Mouse (Mus musculus) embryonic stem cell, embryonic (primary cell): ENCODE measurements around the gene Hist1h4a.

Source experiments
- CTCF ChIA-PET, 4 experiments: fragments of 300-600 bp in 2 of 4; fragments of 350-600 bp in 2 of 4; sonication (Branson Sonifier 250); formaldehyde crosslinking; loops; one replicate each; lab custom pipeline; 2022; ENCODE audit warnings: inconsistent platforms in 2 of 4; lab: Charles Lee
- POLR2A ChIA-PET, 4 experiments: fragments of 300-600 bp in 2 of 4; fragments of 350-600 bp in 2 of 4; sonication (Branson Sonifier 250); formaldehyde crosslinking; loops; one replicate each; lab custom pipeline; 2022; ENCODE audit warnings: antibody characterized with exemption in 4 of 4, inconsistent platforms in 1 of 4; lab: Charles Lee

The Hist1h4a gene

GRCm38 (mm10) chr13:23740256-23740840 is 20.7 kb downstream of the Hist1h4a start:
- POLR2A ChIA-PET = interaction anchor here (0.5 to 44.4 kb wide), 100 partner anchors 2 to 1987 kb away, joined by 3 to 2331 read pairs (median 7); partner anchors contain the start of genes Hist1h1a (in 4 of the 4), Hist1h2ac (in 4 of the 4), Hist1h2bc (in 4 of the 4) and Hist1h3a (in 4 of the 4)
- CTCF ChIA-PET = interaction anchor here in 2 of 4 experiments (1.0 to 3.0 kb wide), 4 partner anchors 11 to 43 kb away, joined by 3 to 11 read pairs (median 3); partner anchors contain the start of genes Hist1h2ab (in 1 of the 2), Hist1h3b (in 1 of the 2) and Hist1h4c (in 1 of the 2)

GRCm38 (mm10) chr13:23739922-23740252 is 21.1 kb downstream of the Hist1h4a start:
- ChIA-PET POLR2A (interaction anchor here (0.5 to 44.4 kb wide), 114 partner anchors 2 to 1986 kb away, joined by 3 to 2331 read pairs (median 6); partner anchors contain the start of genes Hist1h1a (in 4 of the 4), Hist1h2ab (in 4 of the 4), Hist1h2bc (in 4 of the 4) and Hist1h2be (in 4 of the 4)), CTCF (interaction anchor here in 2 of 4 experiments (1.0 to 3.0 kb wide), 4 partner anchors 10 to 43 kb away, joined by 3 to 11 read pairs (median 3); partner anchors contain the start of genes Hist1h2ab (in 1 of the 2), Hist1h3b (in 1 of the 2) and Hist1h4c (in 1 of the 2))

GRCm38 (mm10) chr13:23739069-23739921 is 21.7 kb downstream of the Hist1h4a start:
- CTCF ChIA-PET = interaction anchor here in 2 of 4 experiments (1.0 to 3.0 kb wide), 5 partner anchors 10 to 42 kb away, joined by 3 to 11 read pairs (median 3); partner anchors contain the start of genes Hist1h2ab (in 1 of the 2), Hist1h3b (in 1 of the 2) and Hist1h4c (in 1 of the 2)

GRCm38 (mm10) chr13:23738677-23739068 is 22.4 kb downstream of the Hist1h4a start, which contains the start of gene Hist1h1c:
Gene Hist1h1c, plus strand, starts transcription at chr13:23738808.
- CTCF ChIA-PET = interaction anchor here in 2 of 4 experiments (1.1 to 3.0 kb wide), 3 partner anchors 13 to 42 kb away, joined by 3 to 11 read pairs (median 3); partner anchors contain the start of genes Hist1h2ab (in 1 of the 2) and Hist1h3b (in 1 of the 2)
- POLR2A ChIA-PET = interaction anchor here (0.6 to 44.4 kb wide), 108 partner anchors 3 to 1985 kb away, joined by 3 to 2331 read pairs (median 6); partner anchors contain the start of genes Hist1h1a (in 4 of the 4), Hist1h2ab (in 4 of the 4), Hist1h2bc (in 4 of the 4) and Hist1h2be (in 4 of the 4)

More at GRCm38 (mm10) chr13:23739069-23739921, 21.7 kb downstream of the Hist1h4a start:
- POLR2A ChIA-PET = interaction anchor here (0.5 to 44.4 kb wide), 138 partner anchors 3 to 1986 kb away, joined by 3 to 2331 read pairs (median 5); partner anchors contain the start of genes Hist1h1a (in 4 of the 4), Hist1h2ab (in 4 of the 4), Hist1h2bc (in 4 of the 4) and Hist1h2be (in 4 of the 4)

- POLR2A ChIA-PET = interaction anchor here (0.5 to 44.4 kb wide), 88 partner anchors 4 to 1702 kb away, joined by 3 to 2331 read pairs (median 10); partner anchors contain the start of genes Hist1h1a (in 4 of the 4), Hist1h2ab (in 4 of the 4), Hist1h2bc (in 4 of the 4) and Hist1h2be (in 4 of the 4)
- CTCF ChIA-PET = interaction anchor here in 2 of 4 experiments (0.6 to 3.0 kb wide), 5 partner anchors 14 to 41 kb away, joined by 3 to 11 read pairs (median 4); partner anchors contain the start of genes Hist1h2ab (in 1 of the 2), Hist1h3b (in 1 of the 2) and Hist1h4c (in 1 of the 2)
Observed at GRCm38 (mm10) chr13:23738041-23738440, 23.0 kb downstream of the Hist1h4a start.

- ChIA-PET POLR2A (interaction anchor here (0.8 to 44.4 kb wide), 32 partner anchors 5 to 1694 kb away, joined by 3 to 2331 read pairs (median 31); partner anchors contain the start of genes Hist1h4c (in 4 of the 4), Hist1h1a (in 3 of the 4), Hist1h2ac (in 3 of the 4) and Hist1h2ae (in 3 of the 4)), CTCF (interaction anchor here in 1 of 4 experiments (1.0 to 2.1 kb wide), 2 partner anchors 15 to 39 kb away, joined by 4 to 5 read pairs; partner anchors contain the start of genes Hist1h3b and Hist1h4c)
Observed at GRCm38 (mm10) chr13:23737091-23737490, 23.9 kb downstream of the Hist1h4a start.

GRCm38 (mm10) chr13:23732156-23732804 is 28.8 kb downstream of the Hist1h4a start:
- ChIA-PET CTCF (interaction anchor here in 2 of 4 experiments (0.6 to 1.3 kb wide), 6 partner anchors 27 to 523 kb away, joined by 3 to 6 read pairs (median 4); no protein-coding TSS in a partner anchor), POLR2A (interaction anchor here (0.5 to 39.0 kb wide), 15 partner anchors 16 to 470 kb away, joined by 3 to 2331 read pairs (median 4); partner anchors contain the start of genes Hist1h3b (in 3 of the 4), Hist1h4c (in 3 of the 4), Hist1h1a (in 2 of the 4) and Hist1h2ab (in 2 of the 4))

- CTCF ChIA-PET = interaction anchor here in 3 of 4 experiments (0.6 to 1.3 kb wide), 3 partner anchors 18 to 31 kb away, joined by 3 to 4 read pairs (median 3); no protein-coding TSS in a partner anchor
Observed at GRCm38 (mm10) chr13:23730479-23730878, 30.6 kb downstream of the Hist1h4a start.

GRCm38 (mm10) chr13:23729706-23730105 is 31.3 kb downstream of the Hist1h4a start:
- CTCF ChIA-PET = interaction anchor here in 2 of 4 experiments (0.9 to 1.3 kb wide), 4 partner anchors 10 to 30 kb away, joined by 3 to 4 read pairs (median 3); no protein-coding TSS in a partner anchor
- POLR2A ChIA-PET = interaction anchor here in 3 of 4 experiments (0.6 to 39.0 kb wide), 18 partner anchors 9 to 1686 kb away, joined by 3 to 2331 read pairs (median 19); partner anchors contain the start of genes Hist1h1c (in 3 of the 3), Hist1h4c (in 3 of the 3), Hist1h1a (in 2 of the 3) and Hist1h2ab (in 2 of the 3)

More at GRCm38 (mm10) chr13:23730479-23730878, 30.6 kb downstream of the Hist1h4a start:
- POLR2A ChIA-PET = interaction anchor here in 3 of 4 experiments (1.0 to 39.0 kb wide), 11 partner anchors 8 to 49 kb away, joined by 3 to 2331 read pairs (median 32); partner anchors contain the start of genes Hist1h4c (in 3 of the 3), Hist1h1a (in 2 of the 3), Hist1h1c (in 2 of the 3) and Hist1h2ab (in 2 of the 3)

GRCm38 (mm10) chr13:23729192-23729525 is 31.9 kb downstream of the Hist1h4a start:
- POLR2A ChIA-PET = interaction anchor here in 3 of 4 experiments (0.6 to 39.0 kb wide), 18 partner anchors 9 to 1686 kb away, joined by 3 to 2331 read pairs (median 19); partner anchors contain the start of genes Hist1h1c (in 3 of the 3), Hist1h4c (in 3 of the 3), Hist1h1a (in 2 of the 3) and Hist1h2ab (in 2 of the 3)
- CTCF ChIA-PET = interaction anchor here in 3 of 4 experiments (0.6 to 1.2 kb wide), 4 partner anchors 11 to 353 kb away, joined by 3 to 7 read pairs (median 4); no protein-coding TSS in a partner anchor

GRCm38 (mm10) chr13:23728472-23729191 is 32.4 kb downstream of the Hist1h4a start:
- CTCF ChIA-PET = interaction anchor here in 3 of 4 experiments (0.6 to 1.2 kb wide), 3 partner anchors 27 to 353 kb away, joined by 4 to 7 read pairs (median 4); no protein-coding TSS in a partner anchor

GRCm38 (mm10) chr13:23725213-23725612 is 35.8 kb downstream of the Hist1h4a start:
- ChIA-PET CTCF (no interaction called here), POLR2A (interaction anchor here in 2 of 4 experiments (0.8 to 39.0 kb wide), 5 partner anchors 13 to 41 kb away, joined by 3 to 2331 read pairs (median 70); partner anchors contain the start of genes Hist1h1c (in 2 of the 2), Hist1h2ab (in 2 of the 2), Hist1h2bb (in 2 of the 2) and Hist1h3b (in 2 of the 2))

More at GRCm38 (mm10) chr13:23728472-23729191, 32.4 kb downstream of the Hist1h4a start:
- POLR2A ChIA-PET = interaction anchor here (0.6 to 39.0 kb wide), 24 partner anchors 9 to 1685 kb away, joined by 3 to 2331 read pairs (median 6); partner anchors contain the start of genes Hist1h1c (in 4 of the 4), Hist1h1a (in 3 of the 4), Hist1h4c (in 3 of the 4) and Hist1h2ab (in 2 of the 4)

GRCm38 (mm10) chr13:23724239-23724638 is 36.8 kb downstream of the Hist1h4a start:
- ChIA-PET POLR2A (interaction anchor here in 2 of 4 experiments (1.0 to 39.0 kb wide), 4 partner anchors 25 to 34 kb away, joined by 4 to 2331 read pairs (median 799); partner anchors contain the start of genes Hist1h2ab (in 2 of the 2), Hist1h2bb (in 2 of the 2), Hist1h3b (in 2 of the 2) and Hist1h3c (in 2 of the 2)), CTCF (no interaction called here)
